Mouse (Mus musculus) right cerebral cortex, postnatal 25 days (tissue): ENCODE results near the gene Capn3.

Experiments
- DNase-seq: peaks from one replicate; pipeline ENCODE4 v3.0.0; 2022

Gene Capn3

GRCm38 (mm10) chr2:120455719-120456118 is at the start of gene Capn3:
Gene Capn3 (plus strand): TSS chr2:120456019.
- DNase-seq = no peak

GRCm38 (mm10) chr2:120411096-120411628 is 44.7 kb upstream of the Capn3 start:
- no peak for DNase-seq

- DNase-seq = no peak
Observed at GRCm38 (mm10) chr2:120414113-120414512, 41.7 kb upstream of the Capn3 start.

- peak; percentile 16 for DNase-seq
Observed at GRCm38 (mm10) chr2:120414738-120415414, 40.9 kb upstream of the Capn3 start.

GRCm38 (mm10) chr2:120424386-120424785 is 31.4 kb upstream of the Capn3 start:
- DNase-seq = no peak

- DNase-seq = no peak
Observed at GRCm38 (mm10) chr2:120444486-120444885, 11.3 kb upstream of the Capn3 start.

- no peak for DNase-seq
Observed at GRCm38 (mm10) chr2:120446373-120446772, 9.4 kb upstream of the Capn3 start.

GRCm38 (mm10) chr2:120447306-120447705 is 8.5 kb upstream of the Capn3 start:
- no peak for DNase-seq

GRCm38 (mm10) chr2:120450724-120451123 is 5.1 kb upstream of the Capn3 start:
- DNase-seq = no peak

GRCm38 (mm10) chr2:120452600-120452999 is 3.2 kb upstream of the Capn3 start:
- no peak for DNase-seq

GRCm38 (mm10) chr2:120454987-120455386 is 832 bp upstream of the Capn3 start:
- no peak for DNase-seq

GRCm38 (mm10) chr2:120460216-120460615 is 4.4 kb downstream of the Capn3 start:
- DNase-seq = no peak

- no peak for DNase-seq
Observed at GRCm38 (mm10) chr2:120463328-120463727, 7.5 kb downstream of the Capn3 start.

- DNase-seq = no peak
Observed at GRCm38 (mm10) chr2:120464091-120464490, 8.3 kb downstream of the Capn3 start.

- no peak for DNase-seq
Observed at GRCm38 (mm10) chr2:120464732-120465396, 9.0 kb downstream of the Capn3 start.

GRCm38 (mm10) chr2:120465397-120465785 is 9.6 kb downstream of the Capn3 start:
- no peak for DNase-seq

GRCm38 (mm10) chr2:120468011-120468410 is 12.2 kb downstream of the Capn3 start:
- no peak for DNase-seq

- no peak for DNase-seq
Observed at GRCm38 (mm10) chr2:120469220-120469619, 13.4 kb downstream of the Capn3 start.

GRCm38 (mm10) chr2:120469715-120470114 is 13.9 kb downstream of the Capn3 start:
- DNase-seq = no peak

- DNase-seq = no peak
Observed at GRCm38 (mm10) chr2:120470856-120471255, 15.0 kb downstream of the Capn3 start.

- DNase-seq = no peak
Observed at GRCm38 (mm10) chr2:120476277-120477087, 20.7 kb downstream of the Capn3 start.

GRCm38 (mm10) chr2:120478600-120478999 is 22.8 kb downstream of the Capn3 start:
- no peak for DNase-seq

- DNase-seq = no peak
Observed at GRCm38 (mm10) chr2:120481921-120482320, 26.1 kb downstream of the Capn3 start.
